Mouse (Mus musculus): ENCODE measurements around the gene Gm21983.

Gm21983 gene

GRCm38 (mm10) chr7:27197136-27197535 lies 16.2 kb upstream of the Gm21983 start:
- no peak for TF ChIP-seq GATA4 (IDR thresholded peaks at IDR 0.05; ENCODE audit: insufficient replicate concordance, low read length)

- TF ChIP-seq GATA4 (IDR thresholded peaks at IDR 0.05; ENCODE audit: insufficient replicate concordance, low read length), result no peak
These were observed 15.1 kb upstream of the Gm21983 start, which contains the start of the genes BC024978 and Snrpa for GRCm38 (mm10) chr7:27195681-27196611. Gene BC024978 (plus strand): TSS chr7:27195781. Gene Snrpa (minus strand): TSS chr7:27196271.

GRCm38 (mm10) chr7:27193731-27194130 lies 12.8 kb upstream of the Gm21983 start:
- TF ChIP-seq GATA4 (IDR thresholded peaks at IDR 0.05; ENCODE audit: insufficient replicate concordance, low read length), result no peak

GRCm38 (mm10) chr7:27192434-27192833 lies 11.5 kb upstream of the Gm21983 start:
- TF ChIP-seq GATA4 (IDR thresholded peaks at IDR 0.05; ENCODE audit: insufficient replicate concordance, low read length), result no peak

GRCm38 (mm10) chr7:27189271-27189931 lies 8.5 kb upstream of the Gm21983 start:
- TF ChIP-seq GATA4 (IDR thresholded peaks at IDR 0.05; ENCODE audit: insufficient replicate concordance, low read length), result no peak

- TF ChIP-seq GATA4 (IDR thresholded peaks at IDR 0.05; ENCODE audit: insufficient replicate concordance, low read length), result no peak
These were observed 5.1 kb upstream of the Gm21983 start for GRCm38 (mm10) chr7:27185986-27186385.

GRCm38 (mm10) chr7:27184964-27185363 lies 4.1 kb upstream of the Gm21983 start:
- no peak for TF ChIP-seq GATA4 (IDR thresholded peaks at IDR 0.05; ENCODE audit: insufficient replicate concordance, low read length)

GRCm38 (mm10) chr7:27182498-27182897 lies 1.6 kb upstream of the Gm21983 start:
- TF ChIP-seq GATA4 (IDR thresholded peaks at IDR 0.05; ENCODE audit: insufficient replicate concordance, low read length), result no peak

- no peak for TF ChIP-seq GATA4 (IDR thresholded peaks at IDR 0.05; ENCODE audit: insufficient replicate concordance, low read length)
These were observed 850 bp downstream of the Gm21983 start for GRCm38 (mm10) chr7:27180036-27180435.

GRCm38 (mm10) chr7:27179217-27179918 lies 1.5 kb downstream of the Gm21983 start:
- TF ChIP-seq GATA4 (IDR thresholded peaks at IDR 0.05; ENCODE audit: insufficient replicate concordance, low read length), result no peak

- peak; percentile 5; the same call in 1 of the 2 replicates for TF ChIP-seq GATA4 (IDR thresholded peaks at IDR 0.05; ENCODE audit: insufficient replicate concordance, low read length)
These were observed 2.3 kb downstream of the Gm21983 start, which contains the start of gene Rab4b for GRCm38 (mm10) chr7:27178324-27179216. Gene Rab4b (minus strand): TSS chr7:27178896.

GRCm38 (mm10) chr7:27177942-27178323 lies 3.0 kb downstream of the Gm21983 start:
- TF ChIP-seq GATA4 (IDR thresholded peaks at IDR 0.05; ENCODE audit: insufficient replicate concordance, low read length), result no peak

- TF ChIP-seq GATA4 (IDR thresholded peaks at IDR 0.05; ENCODE audit: insufficient replicate concordance, low read length), result no peak
These were observed 6.0 kb downstream of the Gm21983 start for GRCm38 (mm10) chr7:27174896-27175295.

GRCm38 (mm10) chr7:27174496-27174895 lies 6.4 kb downstream of the Gm21983 start:
- TF ChIP-seq GATA4 (IDR thresholded peaks at IDR 0.05; ENCODE audit: insufficient replicate concordance, low read length), result no peak
